Mouse (Mus musculus) midbrain, embryonic 11.5 days (tissue): Measurements from ENCODE around the gene Acsf3. TPM values are rescaled to one million over a fixed set of nuclear protein-coding genes. Genes with fewer than 3 reads are reported as not detected.

Source experiments
- ATAC-seq: fragments of 200-750 bp; cut with Nextera tagmentation; 2 replicates; pipeline ENCODE4 v1.8.0; 2017; ENCODE audit warnings: moderate TSS enrichment, moderate library complexity; ENCODE audit not compliant: low FRiP score
- DNase-seq: peaks from one replicate; pipeline ENCODE4 v3.0.0; 2015; ENCODE audit warnings: low spot score; ENCODE audit errors: missing footprints
- H3K27ac ChIP-seq: fragments of 300-500 bp; sonication (generic); 2 replicates; pipeline ENCODE4 v1.5.1; 2014; ENCODE audit warnings: low read depth, low read length
- H3K27me3 ChIP-seq: fragments of 300-500 bp; sonication (generic); 2 replicates; pipeline ENCODE4 v1.6.1; 2014; ENCODE audit warnings: mild to moderate bottlenecking, low read length, moderate library complexity, mixed read lengths; ENCODE audit not compliant: control insufficient read depth, insufficient read depth
- H3K36me3 ChIP-seq: fragments of 300-500 bp; sonication (generic); 2 replicates; pipeline ENCODE4 v1.6.1; 2014; ENCODE audit warnings: mild to moderate bottlenecking, low read length, moderate library complexity, mixed read lengths; ENCODE audit not compliant: control insufficient read depth, insufficient read depth
- H3K4me1 ChIP-seq: fragments of 300-500 bp; sonication (generic); 2 replicates; pipeline ENCODE4 v1.6.1; 2014; ENCODE audit warnings: low read length; ENCODE audit not compliant: control insufficient read depth, insufficient read depth
- H3K4me2 ChIP-seq: fragments of 300-500 bp; sonication (generic); 2 replicates; pipeline ENCODE4 v1.6.1; 2014; ENCODE audit warnings: mild to moderate bottlenecking, moderate library complexity
- H3K4me3 ChIP-seq: fragments of 300-500 bp; sonication (generic); 2 replicates; pipeline ENCODE4 v1.5.1; 2014; ENCODE audit warnings: low read depth, low read length
- H3K9ac ChIP-seq: fragments of 300-500 bp; sonication (generic); 2 replicates; pipeline ENCODE4 v1.6.1; 2014; ENCODE audit warnings: low read length
- H3K9me3 ChIP-seq: fragments of 300-500 bp; sonication (generic); 2 replicates; pipeline ENCODE4 v1.6.1; 2016; ENCODE audit warnings: low read length; ENCODE audit not compliant: control insufficient read depth
- WGBS: fragments of 180-500 bp; shearing (Covaris S2); extraction: QIAGEN DNeasy Blood & Tissue Kit; methylation state at CpG from one replicate; pipeline ENCODE4 v1.1.7; 2014; 5-methylcytosine and 5-hydroxymethylcytosine counted together
- polyA plus RNA-seq: library from polyadenylated mRNA; unstranded; fragments of >200 nt; fragmentation: Nextera tagmentation; extraction: Ambion mirVana; gene quantifications from 2 replicates; pipeline ENCODE4 v1.2.1, GENCODE M21; 2014

Acsf3 gene
- polyA plus RNA-seq, 1 experiment from 2014 or later: 14.9 TPM

DNA sequence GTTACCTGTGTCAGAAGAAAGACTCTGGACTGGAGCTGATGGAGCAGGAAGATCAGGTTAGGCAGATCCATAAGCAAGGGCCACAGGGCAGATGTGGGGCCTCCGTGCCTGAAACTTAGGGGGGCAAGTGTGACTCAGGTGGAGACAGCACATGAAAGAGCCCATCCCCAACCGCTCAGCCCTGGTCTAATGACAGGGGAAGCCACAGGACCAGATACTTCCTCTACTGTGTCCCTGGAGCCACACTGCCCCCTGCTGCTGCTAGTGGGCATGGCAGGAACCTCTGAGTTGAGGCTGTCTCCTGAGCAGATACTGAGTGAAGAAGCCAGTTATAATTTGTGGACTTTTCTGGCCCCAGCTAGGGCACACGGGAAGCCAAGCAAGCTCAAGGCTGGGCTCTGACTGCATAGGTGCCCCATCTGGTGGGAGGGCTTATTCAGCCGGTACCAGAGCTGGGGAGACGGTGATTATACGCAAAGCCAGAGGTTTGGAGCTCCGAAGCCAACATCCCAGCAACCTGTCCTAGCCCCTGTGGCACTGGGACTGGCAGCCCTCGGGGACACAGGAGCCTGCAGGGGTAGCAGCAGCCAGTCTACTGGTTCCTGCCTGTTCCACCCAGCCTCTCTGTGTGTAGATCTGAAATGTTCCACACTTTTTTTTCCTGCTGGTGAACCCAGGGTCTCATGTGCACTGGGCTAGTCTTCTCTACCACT is 55.2 kb downstream of the Acsf3 start:
- peak; percentile 100 for DNase-seq
- no peak overlapping the region for H3K4me3 ChIP-seq
- H3K4me1 ChIP-seq: no peaks in the 10 kb centered on the region; the same call in 1 of the 2 replicates
- no peaks in the 10 kb centered on the region for H3K36me3 ChIP-seq
- WGBS: 47% methylated on average over 8 of the region's 8 CpGs
- H3K9me3 ChIP-seq: no peaks in the 10 kb centered on the region
- H3K9ac ChIP-seq: no peak overlapping the region
- H3K4me2 ChIP-seq: no peak overlapping the region
- H3K27ac ChIP-seq: no peak overlapping the region
- peak; percentile 79 for ATAC-seq
- H3K27me3 ChIP-seq: no peaks in the 10 kb centered on the region

DNA sequence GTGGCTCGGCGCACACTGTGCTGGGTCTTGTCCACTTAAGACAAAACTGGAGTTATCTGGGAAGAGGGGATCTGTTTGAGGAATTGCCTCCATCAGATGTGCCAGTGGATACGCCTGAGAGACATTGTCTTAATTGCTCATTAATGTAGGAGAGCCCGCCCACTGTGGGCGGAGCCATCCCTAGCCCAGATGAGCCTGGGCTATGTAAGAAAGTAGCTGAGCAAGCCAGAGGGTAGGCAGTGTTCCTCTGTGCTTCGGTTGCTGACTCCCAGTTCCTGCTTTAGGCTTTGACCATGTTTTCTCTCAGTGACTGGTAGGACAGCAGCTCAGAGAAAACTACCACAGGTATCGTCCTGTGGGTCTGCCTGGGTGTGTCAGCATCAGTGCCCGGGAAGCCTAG is 59.1 kb downstream of the Acsf3 start:
- DNase-seq: peak; percentile 51
- Histone ChIP-seq H3K4me2 (no peak overlapping the region), H3K9ac (no peak overlapping the region), H3K4me3 (no peak overlapping the region), H3K27ac (no peak overlapping the region), H3K4me1 (no peaks in the 10 kb centered on the region), H3K9me3 (no peaks in the 10 kb centered on the region), H3K27me3 (no peaks in the 10 kb centered on the region), H3K36me3 (no peaks in the 10 kb centered on the region)
- WGBS: 91% methylated on average over 8 of the region's 8 CpGs
- no peak for ATAC-seq

DNA sequence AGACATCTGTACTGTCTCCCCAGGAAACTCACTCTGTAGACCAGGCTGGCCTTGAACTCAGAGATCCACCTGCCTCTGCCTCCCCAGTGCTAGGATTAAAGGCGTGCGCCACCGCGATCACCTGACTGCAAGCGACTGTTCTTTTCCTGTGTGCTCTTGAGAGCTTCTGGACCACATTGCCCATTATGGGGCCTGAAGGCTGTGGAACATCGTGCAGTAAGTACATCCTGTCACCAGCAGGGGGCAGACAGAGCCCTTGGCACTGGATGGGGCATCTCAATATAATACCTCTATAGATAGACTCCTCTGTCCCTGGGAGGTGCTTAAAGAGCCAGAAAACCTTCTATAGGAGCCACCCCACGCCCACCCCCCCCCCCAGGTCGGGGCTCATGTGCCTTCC is 59.7 kb downstream of the Acsf3 start:
- H3K4me3 ChIP-seq: no peak overlapping the region
- H3K9ac ChIP-seq: no peak overlapping the region
- no peak overlapping the region for H3K27ac ChIP-seq
- H3K27me3 ChIP-seq: no peaks in the 10 kb centered on the region
- no peaks in the 10 kb centered on the region for H3K36me3 ChIP-seq
- H3K4me1 ChIP-seq: peaks cover 3% of the 10 kb centered on the region
- ATAC-seq (peak; percentile 67; the same call in 1 of the 2 replicates), DNase-seq (peak; percentile 94)
- no peak overlapping the region for H3K4me2 ChIP-seq
- 37% methylated on average over 8 of the region's 8 CpGs for WGBS
- H3K9me3 ChIP-seq: no peaks in the 10 kb centered on the region

DNA sequence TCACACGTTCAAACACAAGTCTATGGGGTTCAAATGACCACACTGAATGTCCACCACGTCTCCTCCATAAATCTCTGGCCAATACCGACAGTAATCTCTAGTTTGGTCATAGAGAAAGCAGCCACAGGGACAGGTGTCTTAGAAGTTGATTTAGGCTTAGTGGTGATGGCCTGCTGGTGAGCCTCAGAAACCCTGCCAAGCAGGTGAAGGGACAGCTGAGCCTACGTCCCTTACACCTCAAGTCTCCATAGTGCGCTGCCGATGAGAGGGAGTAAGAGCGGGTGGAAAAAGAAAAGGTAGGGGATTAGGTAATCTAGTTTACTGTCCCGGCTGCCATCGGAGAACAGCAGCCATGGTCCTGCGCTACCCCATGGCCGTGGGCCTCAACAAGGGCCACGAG is 60.9 kb downstream of the Acsf3 start:
- no peak overlapping the region for H3K27ac ChIP-seq
- no peaks in the 10 kb centered on the region for H3K9me3 ChIP-seq
- WGBS: 86% methylated on average over 12 of the region's 12 CpGs
- no peaks in the 10 kb centered on the region for H3K27me3 ChIP-seq
- ATAC-seq (no peak), DNase-seq (peak; percentile 39)
- no peak overlapping the region for H3K4me3 ChIP-seq
- H3K9ac ChIP-seq: no peak overlapping the region
- H3K36me3 ChIP-seq: no peaks in the 10 kb centered on the region
- peaks cover 3% of the 10 kb centered on the region for H3K4me1 ChIP-seq
- H3K4me2 ChIP-seq: no peak overlapping the region

DNA sequence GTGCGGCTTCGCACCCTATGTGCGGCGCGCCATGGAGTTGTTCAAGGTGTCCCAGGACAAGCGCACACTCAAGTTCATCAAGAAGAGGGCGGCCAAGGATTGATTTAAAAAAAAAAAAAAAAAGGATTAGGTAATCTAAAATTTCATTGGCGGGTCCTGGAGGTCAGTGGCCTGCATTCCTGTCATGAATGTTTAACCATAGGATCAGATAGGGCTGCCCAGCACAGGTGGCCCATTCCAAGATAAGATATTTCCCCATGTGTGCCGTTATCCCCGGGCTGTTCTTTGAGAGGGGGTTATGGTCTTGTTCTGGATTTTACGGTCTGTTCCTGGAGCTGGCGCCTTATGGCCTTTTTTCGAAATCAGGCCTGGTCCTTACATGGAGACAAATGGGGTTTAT is 61.4 kb downstream of the Acsf3 start:
- Histone ChIP-seq H3K9ac (no peak overlapping the region), H3K36me3 (no peaks in the 10 kb centered on the region), H3K27ac (no peak overlapping the region), H3K4me3 (no peak overlapping the region), H3K4me1 (peaks cover 3% of the 10 kb centered on the region), H3K4me2 (no peak overlapping the region), H3K27me3 (no peaks in the 10 kb centered on the region), H3K9me3 (no peaks in the 10 kb centered on the region)
- DNase-seq (no peak), ATAC-seq (no peak)
- WGBS: 92% methylated on average over 13 of the region's 13 CpGs

DNA sequence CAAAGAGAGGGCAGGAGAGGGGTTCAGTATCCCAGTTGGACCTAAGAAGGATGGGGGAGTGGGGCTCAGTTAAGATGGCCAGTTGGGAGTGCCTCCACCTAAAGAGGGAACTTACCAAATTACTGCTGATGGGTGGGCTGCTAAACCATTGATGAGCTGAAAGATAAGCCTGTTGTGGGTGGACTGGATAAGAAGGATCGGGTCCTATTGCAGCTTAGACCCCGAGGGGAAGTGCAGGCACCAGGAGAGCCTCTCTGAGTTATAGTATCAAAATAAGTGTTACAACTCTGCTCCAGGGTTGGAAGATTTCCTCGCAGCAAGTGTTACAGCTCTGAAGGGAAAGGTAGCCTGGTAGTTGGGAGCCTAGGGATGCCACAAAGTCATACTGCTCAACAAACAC is 68.9 kb downstream of the Acsf3 start:
- Histone ChIP-seq H3K4me3 (no peak overlapping the region), H3K9me3 (no peaks in the 10 kb centered on the region), H3K4me1 (peaks cover 3% of the 10 kb centered on the region), H3K9ac (no peak overlapping the region), H3K36me3 (no peaks in the 10 kb centered on the region), H3K4me2 (no peak overlapping the region), H3K27ac (no peak overlapping the region), H3K27me3 (no peaks in the 10 kb centered on the region)
- DNase-seq: no peak
- 83% methylated on average over 3 of the region's 3 CpGs for WGBS
- ATAC-seq: no peak

DNA sequence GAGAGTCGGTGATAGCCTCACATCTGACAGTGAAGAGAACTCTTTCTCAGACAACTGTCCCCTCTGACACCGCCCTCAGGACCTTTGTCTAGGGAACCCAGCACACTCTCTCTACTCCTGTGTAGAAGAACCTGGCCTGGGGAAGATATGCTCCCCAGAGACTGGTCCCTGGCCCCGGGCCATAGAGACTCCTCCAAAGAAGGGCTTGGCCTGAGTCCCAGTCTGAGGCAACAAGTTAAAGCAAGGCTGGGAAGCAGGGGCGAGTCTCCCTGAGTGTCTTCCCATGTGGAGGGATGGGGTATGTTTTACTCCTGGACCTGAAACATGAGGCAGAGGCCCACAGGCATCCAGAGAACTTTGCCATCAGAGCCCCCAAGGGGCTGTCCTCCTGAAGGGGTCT is 70.4 kb downstream of the Acsf3 start:
- DNase-seq (no peak), ATAC-seq (no peak)
- H3K9me3 ChIP-seq: no peaks in the 10 kb centered on the region
- no peaks in the 10 kb centered on the region for H3K27me3 ChIP-seq
- H3K27ac ChIP-seq: no peak overlapping the region
- no peak overlapping the region for H3K9ac ChIP-seq
- H3K4me1 ChIP-seq: no peaks in the 10 kb centered on the region; the same call in 1 of the 2 replicates
- no peak overlapping the region for H3K4me2 ChIP-seq
- 83% methylated on average over 4 of the region's 4 CpGs for WGBS
- no peak overlapping the region for H3K4me3 ChIP-seq
- H3K36me3 ChIP-seq: no peaks in the 10 kb centered on the region

DNA sequence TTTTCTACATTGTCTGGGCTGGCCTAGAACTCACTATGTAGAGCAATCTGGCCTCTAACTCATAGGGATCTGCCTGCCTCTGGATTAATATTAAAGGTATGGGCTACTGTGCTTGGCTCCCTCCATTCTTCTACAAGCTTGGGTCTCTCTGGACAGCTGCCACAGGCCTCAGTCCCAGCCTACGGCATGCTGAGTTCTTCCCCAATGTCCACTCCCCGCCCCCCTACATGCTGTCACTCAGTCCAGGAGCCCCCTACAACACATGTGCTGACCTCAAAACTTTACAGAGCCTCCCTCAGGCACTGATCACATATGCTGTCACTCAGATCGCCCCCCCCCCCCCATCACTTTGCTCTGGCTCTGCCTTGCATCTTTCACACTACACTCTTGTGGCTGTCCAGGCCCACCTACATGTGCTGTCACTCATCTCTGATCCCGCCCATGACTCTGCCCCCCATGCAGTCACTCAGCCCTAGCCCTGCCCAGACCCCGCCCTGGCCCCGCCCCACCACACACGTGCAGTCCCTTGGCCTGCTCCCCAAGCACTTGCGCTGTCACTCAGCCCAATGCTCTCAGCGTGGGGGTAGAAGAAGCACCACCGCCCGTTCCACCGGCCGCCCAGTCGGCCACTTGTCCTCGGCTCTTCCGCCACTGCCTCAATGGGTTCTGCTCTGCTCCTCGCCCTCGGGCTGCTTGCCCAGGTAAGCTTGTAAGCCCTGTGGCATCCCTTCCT is 72.7 kb downstream of the Acsf3 start, which contains the start of gene Cdh15:
Cdh15 (plus strand) TSS at position 138 of the 733 bp plus-strand sequence.
- Histone ChIP-seq H3K4me3 (no peak within 1 kb of the TSS), H3K36me3 (no peaks in the 10 kb centered on the region), H3K27ac (no peak within 1 kb of the TSS), H3K27me3 (no peaks in the 10 kb centered on the region), H3K9ac (no peak within 1 kb of the TSS), H3K9me3 (no peaks in the 10 kb centered on the region), H3K4me2 (peak within 1 kb of the TSS; percentile 5; the same call in 1 of the 2 replicates), H3K4me1 (peaks cover under 1% of the 10 kb centered on the region)
- ATAC-seq (peak; percentile 87), DNase-seq (peak; percentile 90)
- WGBS: 20% methylated on average over 17 of the region's 18 CpGs

DNA sequence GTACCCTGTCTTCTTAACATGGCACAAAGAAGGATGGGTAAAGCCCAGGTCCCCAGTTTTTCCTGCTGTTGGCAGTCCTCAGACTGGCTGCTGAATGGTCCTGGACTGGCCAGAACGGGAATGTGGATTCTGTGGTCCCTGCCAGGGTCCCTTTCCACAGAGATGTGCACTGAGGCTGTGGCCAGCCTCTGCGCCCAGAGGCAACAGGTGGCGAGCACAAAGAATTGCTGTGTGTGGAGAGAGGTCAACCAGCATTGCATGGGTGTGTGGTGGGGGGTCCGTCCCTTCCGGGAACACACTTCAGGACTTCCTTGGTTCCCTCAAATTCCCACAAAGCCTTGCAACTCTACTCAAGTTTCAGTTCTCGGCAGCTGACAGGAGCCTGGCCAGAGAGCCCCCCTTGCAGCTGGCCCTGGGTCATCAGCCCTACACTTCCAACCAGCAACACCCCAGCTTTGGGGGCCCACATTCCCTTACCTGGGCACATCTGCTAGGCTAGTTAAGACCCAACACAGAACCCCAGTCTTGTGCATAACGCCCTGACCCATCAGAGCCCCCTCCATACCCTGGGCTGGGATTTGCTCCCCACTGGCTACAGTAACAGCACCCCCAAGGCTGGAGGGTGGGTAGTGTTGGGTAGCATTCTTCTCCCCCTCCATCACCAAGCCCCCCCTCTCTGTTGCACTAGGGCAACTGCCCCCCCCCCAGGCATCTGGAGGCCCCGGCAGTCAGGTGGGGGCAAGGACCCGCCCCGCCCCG is 74.0 kb downstream of the Acsf3 start:
- H3K9ac ChIP-seq: no peak overlapping the region
- no peak overlapping the region for H3K4me3 ChIP-seq
- no peak for ATAC-seq
- H3K9me3 ChIP-seq: no peaks in the 10 kb centered on the region
- no peaks in the 10 kb centered on the region for H3K27me3 ChIP-seq
- H3K4me2 ChIP-seq: no peak overlapping the region
- peaks cover 11% of the 10 kb centered on the region for H3K4me1 ChIP-seq
- 71% methylated on average over 10 of the region's 11 CpGs for WGBS
- H3K36me3 ChIP-seq: no peaks in the 10 kb centered on the region
- DNase-seq: no peak
- H3K27ac ChIP-seq: no peak overlapping the region
